Mouse (Mus musculus): ENCODE measurements around the gene Lrrc42. TPM values are rescaled to one million over a fixed set of nuclear protein-coding genes. Genes with fewer than 3 reads are reported as not detected.

Gene Lrrc42
- polyA plus RNA-seq, 1 experiment from 2014 or later: 90.5 TPM

DNA sequence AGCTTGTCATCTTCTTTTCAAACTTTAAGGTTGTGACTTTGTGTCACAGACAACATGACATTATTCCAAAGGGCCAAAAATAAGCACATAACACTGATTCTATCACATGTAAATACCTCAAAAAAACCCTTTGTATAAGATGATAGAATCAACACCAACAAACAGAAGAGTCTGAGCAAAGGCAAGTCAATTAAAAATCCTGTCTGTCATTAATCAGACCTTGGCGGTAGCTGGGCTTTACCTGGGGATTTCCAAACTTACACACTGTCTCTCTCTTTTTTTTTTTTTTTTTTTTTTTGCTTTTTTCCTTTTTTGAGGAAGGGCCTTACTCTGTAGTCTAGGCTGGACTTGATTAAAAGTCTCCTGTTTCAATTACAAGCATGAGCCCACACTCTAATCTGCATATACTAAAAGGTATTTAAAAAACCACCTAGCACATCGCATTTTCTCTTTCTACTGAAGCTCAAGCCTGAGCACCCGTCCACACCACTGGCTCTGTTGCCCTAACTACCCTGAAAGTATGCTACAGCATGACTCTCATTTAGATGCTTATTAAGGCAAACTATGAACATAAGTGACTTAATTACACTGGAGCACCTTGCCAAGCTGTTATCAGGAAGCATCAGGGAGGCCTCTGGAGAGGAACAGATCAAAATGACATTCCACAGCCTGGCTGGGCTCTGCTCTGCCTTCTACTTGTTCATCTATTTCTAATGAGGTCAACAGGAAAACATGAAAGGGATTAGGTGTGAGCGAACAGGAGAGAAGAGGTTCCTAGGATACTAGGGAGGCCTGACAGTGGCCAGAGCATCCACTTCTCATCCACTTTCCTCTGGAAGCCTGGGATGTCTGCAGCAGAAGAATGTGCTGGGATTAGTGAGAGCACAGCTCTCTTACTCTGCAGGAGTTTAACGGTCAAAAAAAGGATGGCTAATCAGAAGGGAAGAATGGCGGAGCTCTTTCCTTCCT, 9.7 kb downstream of the Lrrc42 start:
- Histone ChIP-seq H3K4me3 (ENCODE audit: low read depth, low read length) (no peak overlapping the region), H3K27me3 (ENCODE audit: control insufficient read depth, insufficient read depth, low read length) (no peaks in the 10 kb centered on the region), H3K4me2 (ENCODE audit: low read depth, low read length, severe bottlenecking) (no peak overlapping the region), H3K9me3 (ENCODE audit: control insufficient read depth, low read length) (no peaks in the 10 kb centered on the region), H3K9ac (ENCODE audit: low read length) (no peak overlapping the region), H3K36me3 (ENCODE audit: control insufficient read depth, insufficient read depth, low read length) (peaks cover 5% of the 10 kb centered on the region; the same call in 1 of the 2 replicates), H3K4me1 (replicated peaks; ENCODE audit: control insufficient read depth, insufficient read depth, low read length) (no peaks in the 10 kb centered on the region), H3K27ac (ENCODE audit: low read depth, low read length) (no peak overlapping the region)
- ATAC-seq (replicated peaks; ENCODE audit: low FRiP score): no peak
- no peak for DNase-seq (ENCODE audit: low spot score)
- 70% methylated on average over 6 of the region's 6 CpGs for WGBS

DNA sequence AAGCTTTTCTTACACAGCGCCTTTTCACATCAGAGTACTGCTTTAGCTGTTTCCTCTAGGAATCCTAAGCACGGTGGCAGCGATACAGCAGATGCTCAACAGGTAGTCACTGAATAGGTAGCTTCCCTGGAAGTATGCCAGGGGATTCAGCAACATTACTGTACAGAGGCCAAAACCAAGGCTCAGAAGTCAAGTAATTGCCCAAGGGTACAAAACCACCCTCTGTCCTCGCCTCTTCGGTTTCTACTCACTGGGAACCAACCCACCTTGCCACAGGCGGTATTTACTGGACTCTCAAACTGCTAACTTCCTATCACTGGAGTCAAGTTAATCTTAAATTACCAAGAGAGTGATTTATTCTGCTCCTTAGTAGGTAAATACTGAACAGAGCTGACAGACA, 13.1 kb downstream of the Lrrc42 start:
- no peaks in the 10 kb centered on the region for H3K4me1 ChIP-seq (replicated peaks; ENCODE audit: control insufficient read depth, insufficient read depth, low read length)
- H3K36me3 ChIP-seq (ENCODE audit: control insufficient read depth, insufficient read depth, low read length): peaks cover 5% of the 10 kb centered on the region; the same call in 1 of the 2 replicates
- ATAC-seq (replicated peaks; ENCODE audit: low FRiP score) (no peak), DNase-seq (ENCODE audit: low spot score) (no peak)
- no peaks in the 10 kb centered on the region for H3K9me3 ChIP-seq (ENCODE audit: control insufficient read depth, low read length)
- H3K4me3 ChIP-seq (ENCODE audit: low read depth, low read length): no peak overlapping the region
- no peak overlapping the region for H3K27ac ChIP-seq (ENCODE audit: low read depth, low read length)
- no peaks in the 10 kb centered on the region for H3K27me3 ChIP-seq (ENCODE audit: control insufficient read depth, insufficient read depth, low read length)
- no peak overlapping the region for H3K9ac ChIP-seq (ENCODE audit: low read length)
- 94% methylated on average over 6 of the region's 6 CpGs for WGBS
- H3K4me2 ChIP-seq (ENCODE audit: low read depth, low read length, severe bottlenecking): no peak overlapping the region

DNA sequence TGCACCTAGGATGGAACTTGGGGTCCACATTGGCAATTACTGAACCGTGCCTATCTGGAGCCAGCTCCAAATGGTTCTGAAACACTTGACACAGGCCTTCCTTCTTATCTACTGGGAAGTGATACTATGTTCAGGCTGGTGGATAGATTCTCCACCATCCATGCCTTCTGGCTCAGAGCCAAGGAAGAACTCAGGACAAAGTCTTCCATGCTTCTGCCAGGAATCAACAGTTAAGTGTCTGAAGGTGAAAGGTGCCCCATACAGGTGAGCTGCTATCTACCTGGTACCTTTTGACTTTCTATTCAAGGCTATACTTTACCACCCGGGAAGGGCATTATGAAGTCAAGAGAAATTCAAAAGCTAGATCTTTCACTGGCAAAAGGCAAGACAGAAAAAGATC, 15.1 kb downstream of the Lrrc42 start:
- Histone ChIP-seq H3K4me3 (ENCODE audit: low read depth, low read length) (no peak overlapping the region), H3K4me2 (ENCODE audit: low read depth, low read length, severe bottlenecking) (no peak overlapping the region), H3K27ac (ENCODE audit: low read depth, low read length) (no peak overlapping the region), H3K4me1 (replicated peaks; ENCODE audit: control insufficient read depth, insufficient read depth, low read length) (no peaks in the 10 kb centered on the region), H3K9me3 (ENCODE audit: control insufficient read depth, low read length) (no peaks in the 10 kb centered on the region), H3K27me3 (ENCODE audit: control insufficient read depth, insufficient read depth, low read length) (no peaks in the 10 kb centered on the region), H3K9ac (ENCODE audit: low read length) (no peak overlapping the region), H3K36me3 (ENCODE audit: control insufficient read depth, insufficient read depth, low read length) (peaks cover 5% of the 10 kb centered on the region; the same call in 1 of the 2 replicates)
- WGBS: 96% methylated on average over 2 of the region's 2 CpGs
- ATAC-seq (replicated peaks; ENCODE audit: low FRiP score) (no peak), DNase-seq (ENCODE audit: low spot score) (no peak)

DNA sequence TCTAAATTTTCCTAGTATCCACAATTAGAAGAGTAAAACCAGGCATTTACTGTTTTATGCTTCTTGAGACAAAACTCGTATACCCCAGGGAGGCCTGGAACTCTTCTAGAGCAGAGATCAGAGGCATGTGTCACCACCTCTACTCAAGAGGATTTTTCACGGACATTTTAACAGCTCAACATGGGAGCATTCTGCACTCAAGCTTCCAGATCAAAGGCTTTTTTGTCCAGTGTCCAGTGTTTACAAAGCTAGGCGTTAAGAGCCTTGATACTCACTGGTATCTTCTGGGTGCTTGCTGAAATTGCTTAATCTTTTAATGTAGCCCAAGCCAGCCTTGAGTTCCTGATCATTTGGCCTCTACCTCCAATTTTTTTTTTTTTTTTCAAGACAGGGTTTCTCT, 21.1 kb downstream of the Lrrc42 start:
- Histone ChIP-seq H3K4me3 (ENCODE audit: low read depth, low read length) (no peak overlapping the region), H3K36me3 (ENCODE audit: control insufficient read depth, insufficient read depth, low read length) (peaks cover 2% of the 10 kb centered on the region; the same call in 1 of the 2 replicates), H3K9me3 (ENCODE audit: control insufficient read depth, low read length) (no peaks in the 10 kb centered on the region), H3K27me3 (ENCODE audit: control insufficient read depth, insufficient read depth, low read length) (no peaks in the 10 kb centered on the region), H3K4me2 (ENCODE audit: low read depth, low read length, severe bottlenecking) (no peak overlapping the region), H3K4me1 (replicated peaks; ENCODE audit: control insufficient read depth, insufficient read depth, low read length) (no peaks in the 10 kb centered on the region), H3K9ac (ENCODE audit: low read length) (no peak overlapping the region), H3K27ac (ENCODE audit: low read depth, low read length) (no peak overlapping the region)
- no peak for DNase-seq (ENCODE audit: low spot score)
- WGBS: 76% methylated on average over 3 of the region's 3 CpGs
- ATAC-seq (replicated peaks; ENCODE audit: low FRiP score): no peak

DNA sequence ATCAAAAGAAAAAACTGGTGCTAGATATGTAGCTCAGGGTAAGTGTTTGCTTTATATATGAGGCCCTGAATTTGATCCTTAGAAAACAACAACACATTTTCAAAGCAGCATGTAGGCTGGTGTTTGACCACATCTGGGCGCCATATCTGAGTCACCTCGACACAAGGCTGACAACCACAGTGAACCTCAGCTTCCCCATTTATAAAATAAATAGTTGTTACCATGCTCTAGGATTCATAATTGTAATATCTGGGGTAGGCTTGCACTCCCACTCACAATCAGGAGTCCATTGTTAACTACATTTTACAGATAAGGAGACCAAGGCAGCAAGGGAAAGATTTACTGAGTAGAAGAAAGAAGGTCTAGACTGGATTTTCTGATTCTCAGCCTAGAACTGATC, 27.0 kb downstream of the Lrrc42 start:
- Histone ChIP-seq H3K4me3 (ENCODE audit: low read depth, low read length) (no peak overlapping the region), H3K27ac (ENCODE audit: low read depth, low read length) (no peak overlapping the region), H3K9me3 (ENCODE audit: control insufficient read depth, low read length) (no peaks in the 10 kb centered on the region), H3K36me3 (ENCODE audit: control insufficient read depth, insufficient read depth, low read length) (no peaks in the 10 kb centered on the region), H3K4me2 (ENCODE audit: low read depth, low read length, severe bottlenecking) (no peak overlapping the region), H3K4me1 (replicated peaks; ENCODE audit: control insufficient read depth, insufficient read depth, low read length) (no peaks in the 10 kb centered on the region), H3K27me3 (ENCODE audit: control insufficient read depth, insufficient read depth, low read length) (no peaks in the 10 kb centered on the region), H3K9ac (ENCODE audit: low read length) (no peak overlapping the region)
- ATAC-seq (replicated peaks; ENCODE audit: low FRiP score): no peak
- WGBS: 90% methylated on average over 2 of the region's 2 CpGs
- DNase-seq (ENCODE audit: low spot score): no peak

DNA sequence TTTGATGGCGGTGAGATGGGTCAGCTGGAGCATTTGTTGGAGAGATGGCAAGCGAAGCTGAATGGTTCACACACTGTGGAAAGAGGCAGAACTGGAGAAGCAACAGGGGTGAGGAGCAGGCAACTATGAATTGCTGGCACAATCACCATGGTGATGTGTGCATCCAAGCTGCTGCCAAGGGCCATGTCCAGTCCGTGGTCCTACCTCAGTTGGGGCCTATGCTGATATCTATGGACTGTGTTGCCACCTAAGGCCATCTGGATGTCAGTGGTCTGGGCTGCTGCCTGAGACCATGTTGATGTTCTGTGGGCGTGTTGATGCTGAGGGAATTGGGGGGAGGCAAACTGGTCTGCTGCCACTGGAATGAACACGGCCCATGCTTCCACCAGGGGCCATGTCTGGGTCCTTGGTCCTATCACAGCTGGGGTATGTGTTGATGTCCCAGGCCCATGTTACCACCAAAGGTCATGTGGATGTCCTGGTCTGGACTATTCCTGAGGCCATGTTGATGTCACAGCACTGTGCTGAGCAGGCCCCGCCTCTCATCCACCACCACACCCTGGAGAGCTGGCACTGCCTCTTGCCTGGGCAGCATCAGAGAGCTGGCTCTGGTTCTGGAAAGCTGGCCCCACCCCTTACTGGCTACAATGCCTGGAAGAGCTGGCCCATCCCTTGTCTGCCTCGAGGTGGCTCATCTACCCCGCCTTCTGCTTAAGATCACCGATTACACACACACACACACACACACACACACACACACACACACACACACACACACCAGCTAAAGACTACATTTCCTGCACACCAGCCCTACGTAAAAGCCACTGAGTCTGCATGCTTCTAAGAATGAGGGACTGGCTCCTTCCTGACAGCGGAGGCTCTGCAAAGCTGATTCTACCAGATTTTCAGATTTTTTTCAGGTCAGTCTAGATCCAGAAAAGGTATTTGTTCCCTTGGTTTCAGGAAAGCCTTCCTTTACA, 29.8 kb downstream of the Lrrc42 start:
- no peak for ATAC-seq (replicated peaks; ENCODE audit: low FRiP score)
- H3K4me3 ChIP-seq (ENCODE audit: low read depth, low read length): no peak overlapping the region
- H3K36me3 ChIP-seq (ENCODE audit: control insufficient read depth, insufficient read depth, low read length): no peaks in the 10 kb centered on the region
- H3K4me1 ChIP-seq (replicated peaks; ENCODE audit: control insufficient read depth, insufficient read depth, low read length): no peaks in the 10 kb centered on the region
- H3K9ac ChIP-seq (ENCODE audit: low read length): no peak overlapping the region
- WGBS: 84% methylated on average over 11 of the region's 11 CpGs
- no peaks in the 10 kb centered on the region for H3K9me3 ChIP-seq (ENCODE audit: control insufficient read depth, low read length)
- H3K27me3 ChIP-seq (ENCODE audit: control insufficient read depth, insufficient read depth, low read length): no peaks in the 10 kb centered on the region
- no peak for DNase-seq (ENCODE audit: low spot score)
- no peak overlapping the region for H3K4me2 ChIP-seq (ENCODE audit: low read depth, low read length, severe bottlenecking)
- H3K27ac ChIP-seq (ENCODE audit: low read depth, low read length): no peak overlapping the region

DNA sequence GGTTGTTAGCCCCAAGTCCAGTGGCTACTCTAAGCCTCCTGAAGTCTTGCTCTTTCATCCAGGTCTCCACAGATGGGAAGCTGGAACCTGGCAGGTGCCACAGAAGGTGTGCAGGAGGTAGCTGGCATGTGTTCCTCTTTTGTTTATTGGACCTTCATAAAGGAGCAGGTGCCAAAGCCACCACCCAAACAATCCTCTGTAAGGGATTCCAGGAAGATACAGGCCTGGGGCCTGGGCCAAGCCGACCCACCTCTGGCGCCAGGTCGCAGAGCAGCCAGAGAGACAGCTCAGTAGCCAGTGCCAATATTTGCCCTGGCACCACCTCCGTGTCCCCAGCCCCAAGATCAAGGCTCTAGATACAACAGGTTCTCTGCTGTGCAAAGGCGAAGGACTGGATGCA, 31.8 kb downstream of the Lrrc42 start:
- Histone ChIP-seq H3K27ac (ENCODE audit: low read depth, low read length) (no peak overlapping the region), H3K4me3 (ENCODE audit: low read depth, low read length) (no peak overlapping the region), H3K4me2 (ENCODE audit: low read depth, low read length, severe bottlenecking) (no peak overlapping the region), H3K9ac (ENCODE audit: low read length) (no peak overlapping the region), H3K4me1 (replicated peaks; ENCODE audit: control insufficient read depth, insufficient read depth, low read length) (no peaks in the 10 kb centered on the region), H3K27me3 (ENCODE audit: control insufficient read depth, insufficient read depth, low read length) (no peaks in the 10 kb centered on the region), H3K36me3 (ENCODE audit: control insufficient read depth, insufficient read depth, low read length) (no peaks in the 10 kb centered on the region), H3K9me3 (ENCODE audit: control insufficient read depth, low read length) (no peaks in the 10 kb centered on the region)
- WGBS: 91% methylated on average over 5 of the region's 5 CpGs
- no peak for DNase-seq (ENCODE audit: low spot score)
- no peak for ATAC-seq (replicated peaks; ENCODE audit: low FRiP score)

DNA sequence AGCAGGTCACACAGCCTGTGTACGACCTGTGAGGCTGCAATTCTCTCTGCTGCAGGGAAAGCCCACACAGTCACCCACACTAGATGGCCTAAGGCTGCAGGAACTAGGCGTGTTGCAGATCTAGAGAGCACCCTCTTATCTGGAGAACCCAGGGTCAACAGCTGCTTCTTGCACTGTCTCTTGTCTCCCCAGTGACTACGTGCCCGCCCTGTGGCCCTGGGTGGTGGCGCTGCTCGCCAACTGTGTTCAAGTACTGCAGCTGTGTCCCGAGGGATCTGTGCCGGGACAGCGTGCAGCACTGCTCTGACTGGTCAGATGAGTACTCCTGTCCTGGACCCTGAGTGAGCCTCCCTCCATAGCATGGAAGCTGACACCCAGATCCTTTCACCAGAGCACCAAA, 35.8 kb downstream of the Lrrc42 start:
- ATAC-seq (replicated peaks; ENCODE audit: low FRiP score) (no peak), DNase-seq (ENCODE audit: low spot score) (no peak)
- no peak overlapping the region for H3K4me3 ChIP-seq (ENCODE audit: low read depth, low read length)
- no peak overlapping the region for H3K4me2 ChIP-seq (ENCODE audit: low read depth, low read length, severe bottlenecking)
- no peak overlapping the region for H3K9ac ChIP-seq (ENCODE audit: low read length)
- H3K36me3 ChIP-seq (ENCODE audit: control insufficient read depth, insufficient read depth, low read length): no peaks in the 10 kb centered on the region
- no peaks in the 10 kb centered on the region for H3K9me3 ChIP-seq (ENCODE audit: control insufficient read depth, low read length)
- no peaks in the 10 kb centered on the region for H3K4me1 ChIP-seq (replicated peaks; ENCODE audit: control insufficient read depth, insufficient read depth, low read length)
- H3K27ac ChIP-seq (ENCODE audit: low read depth, low read length): no peak overlapping the region
- WGBS: 91% methylated on average over 9 of the region's 9 CpGs
- no peaks in the 10 kb centered on the region for H3K27me3 ChIP-seq (ENCODE audit: control insufficient read depth, insufficient read depth, low read length)

All from forebrain, embryonic 11.5 days (tissue).